Mouse (Mus musculus) neural tube, embryonic 11.5 days (tissue): ENCODE measurements around the gene Laptm5. TPM values are rescaled to one million over a fixed set of nuclear protein-coding genes. Genes with fewer than 3 reads are reported as not detected.

Experiments used
- ATAC-seq: fragments of 200-750 bp; cut with Nextera tagmentation; 2 replicates; pipeline ENCODE4 v1.8.0; 2017; ENCODE audit warnings: moderate number of reproducible peaks, mild to moderate bottlenecking, moderate TSS enrichment, moderate library complexity; ENCODE audit not compliant: insufficient read depth, low FRiP score, low TSS enrichment
- DNase-seq: peaks from one replicate; pipeline ENCODE4 v3.0.0-alpha.2; 2015; ENCODE audit warnings: low spot score
- H3K27ac ChIP-seq: fragments of 300-500 bp; sonication (generic); 2 replicates; pipeline ENCODE4 v1.5.1; 2014; ENCODE audit warnings: low read depth, mild to moderate bottlenecking, low read length
- H3K27me3 ChIP-seq: fragments of 300-500 bp; sonication (generic); 2 replicates; pipeline ENCODE4 v1.6.1; 2014; ENCODE audit warnings: mild to moderate bottlenecking, low read length, mixed read lengths; ENCODE audit not compliant: control insufficient read depth, insufficient read depth
- H3K36me3 ChIP-seq: fragments of 300-500 bp; sonication (generic); 2 replicates; pipeline ENCODE4 v1.6.1; 2014; ENCODE audit warnings: mild to moderate bottlenecking, low read length, moderate library complexity, mixed read lengths; ENCODE audit not compliant: control insufficient read depth, insufficient read depth
- H3K4me1 ChIP-seq: fragments of 300-500 bp; sonication (generic); 2 replicates; pipeline ENCODE4 v1.6.1; 2014; ENCODE audit warnings: low read length, mixed read lengths; ENCODE audit not compliant: control insufficient read depth, insufficient read depth
- H3K4me2 ChIP-seq: fragments of 300-500 bp; sonication (generic); 2 replicates; pipeline ENCODE4 v1.6.1; 2014; ENCODE audit warnings: low read depth, mild to moderate bottlenecking, moderate library complexity
- H3K4me3 ChIP-seq: fragments of 300-500 bp; sonication (generic); 2 replicates; pipeline ENCODE4 v1.5.1; 2014; ENCODE audit warnings: low read depth, low read length
- H3K9ac ChIP-seq: fragments of 300-500 bp; sonication (generic); 2 replicates; pipeline ENCODE4 v1.6.1; 2014; ENCODE audit warnings: mild to moderate bottlenecking, low read length
- H3K9me3 ChIP-seq: fragments of 300-500 bp; sonication (generic); 2 replicates; pipeline ENCODE4 v1.6.1; 2016; ENCODE audit warnings: low read length; ENCODE audit not compliant: control insufficient read depth
- WGBS: fragments of 180-500 bp; shearing (Covaris S2); extraction: QIAGEN DNeasy Blood & Tissue Kit; methylation state at CpG from one replicate; pipeline ENCODE4 v1.1.7; 2014; 5-methylcytosine and 5-hydroxymethylcytosine counted together
- polyA plus RNA-seq: library from polyadenylated mRNA; unstranded; fragments of >200 nt; fragmentation: Nextera tagmentation; extraction: Ambion mirVana; gene quantifications from 2 replicates; pipeline ENCODE4 v1.2.1, GENCODE M21; 2014

Laptm5 gene
- polyA plus RNA-seq, 1 experiment from 2014 or later: 24.8 TPM

GRCm38 (mm10) chr4:130878273-130879047, 34.5 kb upstream of the Laptm5 start:
- H3K9me3 ChIP-seq: no peaks in the 10 kb centered on the region
- no peaks in the 10 kb centered on the region for H3K36me3 ChIP-seq
- H3K9ac ChIP-seq: 0 out of 2 replicates have a peak overlapping the region, but pooled peaks have one; percentile 5
- 6% methylated on average over 21 of the region's 21 CpGs for WGBS
- peaks cover 5% of the 10 kb centered on the region for H3K4me1 ChIP-seq
- H3K27me3 ChIP-seq: peaks cover 6% of the 10 kb centered on the region; the same call in 1 of the 2 replicates
- DNase-seq: peak; percentile 88
- peak; percentile 75 for ATAC-seq
- peak overlapping the region; percentile 31; the same call in 1 of the 2 replicates for H3K4me2 ChIP-seq
- H3K27ac ChIP-seq: no peak overlapping the region
- no peak overlapping the region for H3K4me3 ChIP-seq

- Histone ChIP-seq H3K36me3 (no peaks in the 10 kb centered on the region), H3K27ac (no peak overlapping the region), H3K9me3 (no peaks in the 10 kb centered on the region), H3K4me3 (no peak overlapping the region), H3K4me2 (no peak overlapping the region), H3K27me3 (peaks cover 6% of the 10 kb centered on the region; the same call in 1 of the 2 replicates), H3K9ac (no peak overlapping the region), H3K4me1 (peaks cover 5% of the 10 kb centered on the region)
- peak; percentile 28; the same call in 1 of the 2 replicates for ATAC-seq
- no peak for DNase-seq
- 52% methylated on average over 1 of the region's 1 CpGs for WGBS
Observed at GRCm38 (mm10) chr4:130879048-130879384, 33.9 kb upstream of the Laptm5 start.

GRCm38 (mm10) chr4:130881336-130881735, 31.6 kb upstream of the Laptm5 start:
- Histone ChIP-seq H3K4me3 (no peak overlapping the region), H3K9ac (no peak overlapping the region), H3K4me2 (no peak overlapping the region), H3K36me3 (no peaks in the 10 kb centered on the region), H3K4me1 (peaks cover 5% of the 10 kb centered on the region), H3K27ac (no peak overlapping the region), H3K9me3 (no peaks in the 10 kb centered on the region), H3K27me3 (no peaks in the 10 kb centered on the region)
- 68% methylated on average over 5 of the region's 5 CpGs for WGBS
- ATAC-seq (no peak), DNase-seq (no peak)

- WGBS: 70% methylated on average over 15 of the region's 15 CpGs
Observed at GRCm38 (mm10) chr4:130882762-130883161, 30.2 kb upstream of the Laptm5 start.

GRCm38 (mm10) chr4:130883820-130884533, 28.9 kb upstream of the Laptm5 start:
- H3K4me3 ChIP-seq: no peak overlapping the region
- no peaks in the 10 kb centered on the region for H3K27me3 ChIP-seq
- H3K27ac ChIP-seq: no peak overlapping the region
- WGBS: 56% methylated on average over 13 of the region's 13 CpGs
- no peak overlapping the region for H3K9ac ChIP-seq
- no peaks in the 10 kb centered on the region for H3K9me3 ChIP-seq
- H3K4me2 ChIP-seq: no peak overlapping the region
- no peaks in the 10 kb centered on the region for H3K36me3 ChIP-seq
- ATAC-seq (no peak), DNase-seq (no peak)
- H3K4me1 ChIP-seq: no peaks in the 10 kb centered on the region; the same call in 1 of the 2 replicates

More at GRCm38 (mm10) chr4:130882762-130883161, 30.2 kb upstream of the Laptm5 start:
- no peak overlapping the region for H3K4me3 ChIP-seq
- H3K27me3 ChIP-seq: no peaks in the 10 kb centered on the region
- no peak overlapping the region for H3K9ac ChIP-seq
- no peaks in the 10 kb centered on the region for H3K36me3 ChIP-seq
- no peak overlapping the region for H3K4me2 ChIP-seq
- H3K9me3 ChIP-seq: no peaks in the 10 kb centered on the region
- H3K27ac ChIP-seq: no peak overlapping the region
- peaks cover 5% of the 10 kb centered on the region for H3K4me1 ChIP-seq
- ATAC-seq: no peak
- no peak for DNase-seq

- no peak overlapping the region for H3K4me3 ChIP-seq
- peak; percentile 68 for DNase-seq
- no peaks in the 10 kb centered on the region for H3K27me3 ChIP-seq
- H3K4me2 ChIP-seq: no peak overlapping the region
- H3K9me3 ChIP-seq: no peaks in the 10 kb centered on the region
- no peaks in the 10 kb centered on the region for H3K36me3 ChIP-seq
- peaks cover 4% of the 10 kb centered on the region; the same call in 1 of the 2 replicates for H3K4me1 ChIP-seq
- no peak overlapping the region for H3K9ac ChIP-seq
- no peak overlapping the region for H3K27ac ChIP-seq
- ATAC-seq: no peak
- WGBS: 24% methylated on average over 11 of the region's 11 CpGs
Observed at GRCm38 (mm10) chr4:130887148-130887745, 25.7 kb upstream of the Laptm5 start.

- H3K9me3 ChIP-seq: no peaks in the 10 kb centered on the region
- H3K4me1 ChIP-seq: peaks cover 4% of the 10 kb centered on the region; the same call in 1 of the 2 replicates
- H3K4me3 ChIP-seq: no peak overlapping the region
- no peak overlapping the region for H3K4me2 ChIP-seq
- no peak overlapping the region; the same call in 1 of the 2 replicates for H3K9ac ChIP-seq
- no peak for DNase-seq
- H3K27ac ChIP-seq: 0 out of 2 replicates have a peak overlapping the region, but pooled peaks have one; percentile 31
- WGBS: 49% methylated on average over 10 of the region's 11 CpGs
- H3K27me3 ChIP-seq: no peaks in the 10 kb centered on the region
- H3K36me3 ChIP-seq: no peaks in the 10 kb centered on the region
- no peak for ATAC-seq
Observed at GRCm38 (mm10) chr4:130889777-130890510, 23.0 kb upstream of the Laptm5 start.

GRCm38 (mm10) chr4:130890511-130890840, 22.4 kb upstream of the Laptm5 start:
- H3K27ac ChIP-seq: 0 out of 2 replicates have a peak overlapping the region, but pooled peaks have one; percentile 31
- H3K4me1 ChIP-seq: peaks cover 4% of the 10 kb centered on the region; the same call in 1 of the 2 replicates
- H3K4me3 ChIP-seq: no peak overlapping the region
- H3K9ac ChIP-seq: no peak overlapping the region; the same call in 1 of the 2 replicates
- no peak for ATAC-seq
- H3K36me3 ChIP-seq: no peaks in the 10 kb centered on the region
- DNase-seq: no peak
- no peak overlapping the region for H3K4me2 ChIP-seq
- H3K27me3 ChIP-seq: no peaks in the 10 kb centered on the region
- H3K9me3 ChIP-seq: no peaks in the 10 kb centered on the region
